Mouse (Mus musculus) MEL (cell line): Measurements from ENCODE around the gene Palmd. TPM values are rescaled to one million over a fixed set of nuclear protein-coding genes. Genes with fewer than 3 reads are reported as not detected.

Experiments
- DNase-seq: peaks from one replicate; pipeline ENCODE4 v3.0.0; 2011; ENCODE audit warnings: low read depth, low spot score
- H3K27ac ChIP-seq: 2 replicates; pipeline ENCODE4 v1.5.1; 2012; ENCODE audit warnings: low read depth, mild to moderate bottlenecking, control low read depth, low read length, moderate library complexity; ENCODE audit not compliant: control insufficient read depth
- H3K27me3 ChIP-seq, 2 experiments: fragments of 150-350 bp in 1 of 2; sonication (generic) in 1 of 2; 2 replicates each; pipeline ENCODE4 v1.6.1; 2012; ENCODE audit warnings: low read length in 2 of 2, mild to moderate bottlenecking in 2 of 2, improper control_type of control experiment in 1 of 2, moderate library complexity in 1 of 2; ENCODE audit not compliant: insufficient read depth in 2 of 2, control insufficient read depth in 1 of 2
- H3K36me3 ChIP-seq, 2 experiments: 2 replicates each; pipeline ENCODE4 v1.6.1; 2012 to 2014; ENCODE audit warnings: low read length in 2 of 2, improper control_type of control experiment in 1 of 2, inconsistent platforms in 1 of 2, mild to moderate bottlenecking in 1 of 2; ENCODE audit not compliant: insufficient read depth in 2 of 2, control insufficient read depth in 1 of 2
- H3K4me1 ChIP-seq, 2 experiments: fragments of 150-350 bp in 1 of 2; sonication (generic) in 1 of 2; 2 replicates each; pipeline ENCODE4 v1.6.1; 2012; ENCODE audit warnings: low read length in 2 of 2, improper control_type of control experiment in 1 of 2, mild to moderate bottlenecking in 1 of 2; ENCODE audit not compliant: insufficient read depth in 2 of 2, control insufficient read depth in 1 of 2
- H3K4me3 ChIP-seq, 2 experiments: fragments of 150-350 bp in 1 of 2; sonication (generic) in 1 of 2; 2 replicates each; pipeline ENCODE4 v1.5.1; 2012; ENCODE audit warnings: low read depth in 2 of 2, low read length in 2 of 2, mild to moderate bottlenecking in 2 of 2, moderate library complexity in 2 of 2, control low read depth in 1 of 2, improper control_type of control experiment in 1 of 2; ENCODE audit not compliant: control insufficient read depth in 1 of 2, insufficient read depth in 1 of 2
- H3K79me2 ChIP-seq: 2 replicates; pipeline ENCODE4 v1.6.1; 2012; ENCODE audit warnings: mild to moderate bottlenecking, low read length, moderate library complexity; ENCODE audit not compliant: control insufficient read depth, poor library complexity, insufficient read depth
- H3K9ac ChIP-seq: 2 replicates; pipeline ENCODE4 v1.6.1; 2012; ENCODE audit warnings: low read depth, mild to moderate bottlenecking, control low read depth, low read length, moderate library complexity; ENCODE audit not compliant: control insufficient read depth, poor library complexity, severe bottlenecking
- H3K9me3 ChIP-seq: fragments of 150-350 bp; sonication (generic); replicated peaks from 2 replicates; pipeline ENCODE4 v1.6.1; 2012; ENCODE audit warnings: mild to moderate bottlenecking, low read length, improper control_type of control experiment, moderate library complexity; ENCODE audit not compliant: insufficient read depth
- BHLHE40 ChIP-seq: IDR thresholded peaks from 2 replicates; pipeline ENCODE4 v1.6.1; 2012; ENCODE audit warnings: low read depth, mild to moderate bottlenecking, inconsistent platforms, low read length, improper control_type of control experiment, borderline replicate concordance
- EP300 ChIP-seq, 2 experiments: IDR thresholded peaks; 2 replicates each; pipeline ENCODE4 v1.6.1; 2011; ENCODE audit warnings: improper control_type of control experiment in 2 of 2, low read length in 2 of 2, low read depth in 1 of 2, mild to moderate bottlenecking in 1 of 2
- GABPA ChIP-seq: IDR thresholded peaks from 2 replicates; pipeline ENCODE4 v1.6.1; 2012; ENCODE audit warnings: low read depth, mild to moderate bottlenecking, inconsistent platforms, low read length, improper control_type of control experiment, moderate library complexity
- MAZ ChIP-seq: IDR thresholded peaks from 2 replicates; pipeline ENCODE4 v1.6.1; 2012; ENCODE audit warnings: low read depth, mild to moderate bottlenecking, inconsistent platforms, low read length, improper control_type of control experiment
- POLR2AphosphoS5 ChIP-seq: IDR thresholded peaks from 2 replicates; pipeline ENCODE4 v1.6.1; 2012; ENCODE audit warnings: low read depth, borderline replicate concordance, mild to moderate bottlenecking, inconsistent platforms, low read length, moderate library complexity, mixed read lengths
- RAD21 ChIP-seq: IDR thresholded peaks from 2 replicates; pipeline ENCODE4 v1.6.1; 2011; ENCODE audit warnings: mild to moderate bottlenecking, low read depth, low read length, improper control_type of control experiment
- SIN3A ChIP-seq: IDR thresholded peaks from 2 replicates; pipeline ENCODE4 v1.6.1; 2012; ENCODE audit warnings: low read length, improper control_type of control experiment, inconsistent platforms
- USF1 ChIP-seq: IDR thresholded peaks from 2 replicates; pipeline ENCODE4 v1.6.1; 2014; ENCODE audit warnings: low read depth, mild to moderate bottlenecking, inconsistent platforms, low read length, improper control_type of control experiment, moderate library complexity
- ZC3H11A ChIP-seq: IDR thresholded peaks from 2 replicates; pipeline ENCODE4 v1.6.1; 2012; ENCODE audit warnings: low read depth, mild to moderate bottlenecking, inconsistent platforms, low read length, improper control_type of control experiment
- polyA plus RNA-seq, 2 experiments: library from polyadenylated mRNA; stranded (reverse) in 1 of 2; unstranded in 1 of 2; fragments of >175 nt in 1 of 2; fragments of >200 nt in 1 of 2; gene quantifications; 2 replicates each; pipeline versions ENCODE4 v1.2.1 to v1.2.4; 2012; ENCODE audit warnings: low replicate concordance in 2 of 2, low read depth in 1 of 2; ENCODE audit not compliant: insufficient read length in 2 of 2, insufficient read depth in 1 of 2, missing spikeins in 1 of 2
- total RNA-seq: library from RNA; depleted of rRNA; stranded (reverse); fragments of 300-350 nt; gene quantifications from 2 replicates; pipeline ENCODE4 v1.2.3, GENCODE M21; 2012

Gene Palmd
- total and polyA plus RNA-seq, 3 experiments = 0.08 TPM; not detected in 2

- no peak for DNase-seq
- H3K36me3 ChIP-seq = no peaks in the 10 kb centered on the region
- no peak for TF ChIP-seq EP300 (IDR thresholded peaks at IDR 0.05; ENCODE audit: low read depth in 1 of 2, low read length in 2 of 2)
- TF ChIP-seq ZC3H11A = no peak
- no peak for TF ChIP-seq RAD21
- TF ChIP-seq BHLHE40 = no peak
- no peak for TF ChIP-seq POLR2AphosphoS5
- no peak overlapping the region for H3K27ac ChIP-seq
- no peak overlapping the region for H3K9ac ChIP-seq
- peaks cover 0 to 2% of the 10 kb centered on the region in 2 experiments; a peak in 3 of 4 replicates for H3K27me3 ChIP-seq
- no peaks in the 10 kb centered on the region for H3K4me1 ChIP-seq
- no peaks in the 10 kb centered on the region for H3K9me3 ChIP-seq
- H3K4me3 ChIP-seq = no peak overlapping the region
- H3K79me2 ChIP-seq = no peaks in the 10 kb centered on the region
Measured at GRCm38 (mm10) chr3:116961354-116962142, 7.2 kb downstream of the Palmd start.

- H3K4me3 ChIP-seq = no peak overlapping the region
- H3K27ac ChIP-seq = no peak overlapping the region
- TF ChIP-seq GABPA (no peak), SIN3A (no peak)
- TF ChIP-seq, all 39 proteins: peak for 0
- no peaks in the 10 kb centered on the region for H3K79me2 ChIP-seq
- H3K27me3 ChIP-seq = peaks cover 0 to 2% of the 10 kb centered on the region in 2 experiments; a peak in 3 of 4 replicates
- H3K9me3 ChIP-seq = no peaks in the 10 kb centered on the region
- H3K4me1 ChIP-seq = no peaks in the 10 kb centered on the region
- H3K36me3 ChIP-seq = no peaks in the 10 kb centered on the region
- no peak overlapping the region for H3K9ac ChIP-seq
- DNase-seq = no peak
Measured at GRCm38 (mm10) chr3:116960414-116960813, 8.4 kb downstream of the Palmd start.

GRCm38 (mm10) chr3:116955061-116955460 is 13.7 kb downstream of the Palmd start:
- Histone ChIP-seq H3K9ac (no peak overlapping the region), H3K4me3 (no peak overlapping the region), H3K27me3 (peaks cover 2% of the 10 kb centered on the region in 2 experiments), H3K79me2 (no peaks in the 10 kb centered on the region), H3K9me3 (no peaks in the 10 kb centered on the region), H3K27ac (no peak overlapping the region), H3K4me1 (no peaks in the 10 kb centered on the region), H3K36me3 (no peaks in the 10 kb centered on the region)
- no peak for DNase-seq
- TF ChIP-seq USF1 (no peak), GABPA (no peak), MAZ (no peak), RAD21 (no peak), BHLHE40 (no peak)
